Mouse (Mus musculus) urinary bladder, postnatal 14 days (tissue): ENCODE data around the gene Mcub.

Source experiments
- DNase-seq: peaks from one replicate; pipeline ENCODE4 v3.0.0; 2021; ENCODE audit warnings: low spot score

The Mcub gene

GRCm38 (mm10) chr3:129892003-129892402 is 78.0 kb downstream of the Mcub start:
- no peak for DNase-seq

DNA sequence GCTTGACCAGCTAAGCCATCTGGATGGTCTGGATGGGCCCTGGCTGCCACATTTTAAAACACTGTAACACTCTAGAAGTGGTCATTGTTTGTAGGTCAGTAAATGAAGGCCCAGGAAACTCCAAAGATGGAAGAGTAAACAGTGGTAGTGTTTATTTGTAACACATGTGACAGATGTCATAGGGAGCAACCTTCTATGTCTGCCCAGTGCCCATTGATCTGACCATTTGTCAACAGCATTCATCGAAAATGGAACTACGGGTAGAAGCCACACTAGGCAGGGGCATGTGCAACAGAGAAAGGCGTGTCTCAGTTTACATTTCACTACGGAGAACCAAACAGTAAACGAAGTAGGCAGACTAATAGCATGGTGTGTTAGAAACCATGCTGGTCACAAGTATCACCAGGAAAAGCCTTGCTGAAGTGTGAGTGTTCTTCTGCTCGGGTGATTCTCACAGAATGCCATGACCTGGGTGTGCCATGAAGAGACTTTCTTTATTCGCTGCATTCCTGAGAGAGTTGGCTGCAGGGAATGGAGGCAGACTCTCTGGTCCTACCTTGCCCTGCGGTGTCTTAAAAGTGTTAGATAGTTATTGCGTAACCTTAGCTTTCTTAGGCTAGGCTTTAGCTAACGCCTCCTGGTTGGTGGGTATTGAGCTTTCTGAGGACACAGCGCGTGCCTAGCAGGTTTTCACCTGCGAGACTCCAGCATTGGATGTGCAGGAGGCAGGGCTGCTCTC is 82.1 kb downstream of the Mcub start:
- no peak for DNase-seq

GRCm38 (mm10) chr3:129886430-129886829 is 83.6 kb downstream of the Mcub start:
- DNase-seq, result no peak

- DNase-seq, result no peak
Measured at GRCm38 (mm10) chr3:129885577-129885976, 84.4 kb downstream of the Mcub start.

DNA sequence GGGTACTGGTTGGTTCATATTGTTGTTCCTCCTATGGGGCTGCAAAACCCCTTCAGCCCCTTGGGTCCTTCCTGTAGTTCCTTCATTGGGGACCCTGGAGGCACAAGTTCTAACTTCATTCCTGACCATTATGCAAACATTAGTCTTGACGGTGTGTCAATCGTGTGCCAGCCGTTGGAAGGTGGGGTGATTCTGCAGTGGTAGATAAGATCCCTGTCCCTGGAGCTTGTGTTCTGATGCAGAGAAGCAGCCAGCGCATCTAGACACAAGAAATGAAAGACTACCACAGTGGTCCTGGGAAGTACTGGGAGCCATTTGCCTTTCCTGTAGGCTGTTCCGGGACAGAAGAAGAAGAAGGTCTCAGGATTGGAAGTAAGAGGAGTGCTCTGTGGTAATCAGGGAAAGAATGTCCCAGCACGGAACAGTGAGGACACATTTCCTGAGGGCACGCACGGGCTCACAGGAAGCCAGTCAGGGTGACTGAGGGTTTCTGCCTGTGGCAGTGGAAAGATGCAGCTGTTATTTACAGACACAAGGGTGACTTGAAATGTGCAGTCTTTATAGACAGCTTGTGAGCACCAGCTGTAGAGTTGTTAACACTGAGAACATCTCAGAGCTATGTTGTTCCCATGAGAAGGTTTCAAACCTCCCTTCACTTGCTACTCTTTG is 88.9 kb downstream of the Mcub start:
- DNase-seq, result no peak

DNA sequence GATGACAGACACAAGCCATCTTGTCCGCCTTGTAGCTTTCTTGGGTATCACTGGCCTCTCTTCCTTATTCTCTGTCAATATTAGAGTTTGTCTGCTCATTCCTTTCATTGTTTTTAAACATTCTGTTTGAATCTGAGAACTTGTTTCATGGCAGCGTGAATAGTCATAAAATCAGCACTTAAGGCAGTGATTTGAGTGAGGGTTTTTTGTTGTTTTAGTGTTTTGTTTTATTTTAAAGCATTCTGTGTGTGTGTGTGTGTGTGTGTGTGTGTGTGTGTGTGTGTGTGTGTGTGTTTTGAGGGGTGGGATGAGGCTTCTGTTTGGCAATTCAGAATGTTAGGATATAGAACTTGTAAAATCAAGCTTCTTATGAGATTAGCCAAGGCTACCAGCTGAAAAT is 90.1 kb downstream of the Mcub start:
- no peak for DNase-seq

DNA sequence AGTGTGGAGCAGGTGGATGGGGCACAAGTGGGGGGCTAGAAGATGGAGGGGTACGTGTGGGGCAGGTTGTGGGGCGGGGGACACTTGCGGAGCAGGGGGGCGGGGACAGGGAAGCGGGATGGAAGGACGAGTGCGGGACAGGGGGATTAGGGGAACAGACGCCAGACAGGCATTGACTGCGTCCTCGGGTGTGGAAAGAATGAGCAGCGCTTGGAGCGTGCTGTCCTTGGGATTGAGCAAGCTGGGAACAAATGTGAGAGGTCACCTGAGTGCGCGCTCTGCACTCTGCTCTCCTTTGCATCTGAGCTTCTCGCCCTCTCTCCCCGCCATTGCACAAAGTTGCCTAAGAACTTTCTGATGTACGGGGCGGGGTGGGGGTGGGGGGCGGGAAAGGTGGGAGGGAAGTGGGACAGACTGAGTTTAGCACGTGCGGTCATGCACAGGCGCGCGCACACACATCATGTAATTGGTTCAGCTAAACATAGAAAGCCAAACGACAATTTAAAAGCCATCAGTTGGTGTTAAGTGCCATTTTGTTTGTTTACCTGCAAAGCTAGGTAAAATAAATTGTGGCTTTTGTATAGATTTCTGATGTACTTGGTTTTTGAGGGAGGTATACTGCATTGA is 90.8 kb downstream of the Mcub start:
- DNase-seq, result peak; percentile 26

DNA sequence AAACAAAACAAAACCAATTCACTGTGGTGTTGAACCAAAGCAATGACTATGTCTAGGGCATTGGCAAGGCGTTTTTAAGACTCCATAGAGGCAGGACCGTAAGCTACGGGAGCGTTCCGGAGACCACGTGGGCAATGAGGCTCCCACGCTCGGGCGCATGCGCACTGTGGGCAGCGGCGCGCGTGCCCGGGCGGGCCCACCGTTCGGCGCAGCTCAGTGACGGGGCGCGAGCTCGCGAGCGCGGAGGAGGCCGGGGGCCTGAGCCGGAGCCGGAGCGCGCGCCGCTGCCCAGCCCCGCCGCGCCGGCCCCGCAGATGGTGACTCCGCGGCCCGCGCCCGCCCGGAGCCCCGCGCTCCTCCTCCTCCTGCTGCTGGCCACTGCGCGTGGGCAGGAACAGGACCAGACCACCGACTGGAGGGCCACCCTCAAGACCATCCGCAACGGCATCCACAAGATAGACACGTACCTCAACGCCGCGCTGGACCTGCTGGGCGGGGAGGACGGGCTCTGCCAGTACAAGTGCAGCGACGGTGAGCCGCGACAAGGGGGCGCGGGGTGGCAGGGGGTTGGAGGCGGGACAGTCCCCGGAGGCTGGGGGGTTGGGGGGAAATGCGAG is 91.5 kb downstream of the Mcub start, which contains the start of gene Pla2g12a:
Gene Pla2g12a, plus strand, starts transcription at position 202 of the 617 bp plus-strand sequence.
- peak; percentile 90 for DNase-seq

DNA sequence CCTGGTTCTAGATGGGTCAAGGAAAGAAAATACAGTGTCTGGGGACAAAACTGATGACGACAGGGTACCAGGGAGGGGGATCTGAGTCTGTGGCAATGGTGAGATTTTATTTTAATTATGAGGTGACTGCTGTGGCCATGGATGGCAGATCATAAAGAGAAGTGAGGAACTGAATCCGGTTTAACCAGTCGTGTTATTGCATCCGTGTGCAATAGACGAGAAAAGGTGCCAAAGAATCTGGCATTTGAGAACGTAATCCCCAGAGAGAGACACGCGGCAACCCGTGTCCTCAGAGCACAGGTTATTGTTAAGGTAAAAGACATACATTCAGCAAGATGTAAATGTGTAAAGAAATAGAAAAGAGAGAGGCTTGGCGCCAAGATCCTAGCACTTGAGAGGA is 92.7 kb downstream of the Mcub start:
- DNase-seq, result no peak
